ENCODE assay signal across 27 mouse cellular contexts in the genomic region with DNA sequence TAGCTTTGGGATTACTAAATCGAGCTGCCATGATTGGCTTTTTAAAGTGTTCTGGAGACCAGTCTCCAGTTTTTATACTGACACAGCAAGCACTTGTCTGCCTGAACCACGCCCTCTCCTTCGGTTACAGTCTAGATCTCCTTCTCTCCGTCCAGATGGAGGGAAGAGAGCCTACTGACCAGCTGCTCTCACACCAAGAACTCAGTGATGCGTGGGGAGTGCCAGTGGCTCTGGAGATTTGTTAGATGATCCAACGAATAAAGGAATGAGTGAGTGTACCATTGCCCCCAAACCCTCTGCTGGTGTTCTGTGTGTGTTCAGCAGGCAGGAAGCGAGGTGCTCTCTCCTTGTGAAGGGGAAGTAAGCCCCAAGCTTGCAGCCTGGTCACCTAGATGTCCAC. TPM values are rescaled to one million over a fixed set of nuclear protein-coding genes. Genes with fewer than 3 reads are reported as not detected.
DNase-seq lines count a peak whose midpoint lies in the region; ATAC-seq and TF ChIP-seq lines count a peak whose summit lies in the region.
"Had no signal": no experiment of that assay in that cellular context is flagged by ENCODE, and none has a peak within 500 bp of the region (broad histone marks: within the 10 kb centered on the region; RNA-seq: fewer than 3 reads in every experiment).

No protein-coding gene starts in this region.

- WGBS in hindbrain, embryonic 16.5 days = 62% methylated on average over 7 of the region's 7 CpGs
- WGBS in hindbrain, embryonic 11.5 days = 77% methylated on average over 7 of the region's 7 CpGs
- 64% methylated on average over 7 of the region's 7 CpGs for WGBS in midbrain, embryonic 16.5 days
- WGBS in midbrain, embryonic 10.5 days = 73% methylated on average over 7 of the region's 7 CpGs
- 53% methylated on average over 7 of the region's 7 CpGs for WGBS in hindbrain, postnatal 0 days

- TF ChIP-seq CTCF in hindbrain, postnatal 0 days (IDR thresholded peaks at IDR 0.05; ENCODE audit: low read depth) = no peak

- no peaks in the 10 kb centered on the region for H3K27me3 ChIP-seq in hindbrain, embryonic 16.5 days (replicated peaks; ENCODE audit: control insufficient read depth, insufficient read depth, low read length)
- H3K27me3 ChIP-seq in hindbrain, embryonic 11.5 days (ENCODE audit: control insufficient read depth, insufficient read depth, low read length) = no peaks in the 10 kb centered on the region
- H3K27me3 ChIP-seq in midbrain, embryonic 16.5 days (ENCODE audit: control insufficient read depth, insufficient read depth, low read depth, low read length) = no peaks in the 10 kb centered on the region
- no peaks in the 10 kb centered on the region; the same call in 1 of the 2 replicates for H3K27me3 ChIP-seq in midbrain, embryonic 10.5 days (ENCODE audit: low read depth, poor library complexity, severe bottlenecking)
- H3K27me3 ChIP-seq in hindbrain, postnatal 0 days (ENCODE audit: insufficient read depth, low read length) = no peaks in the 10 kb centered on the region
- H3K27me3 ChIP-seq: heart, embryonic 13.5 days; limb, embryonic 15.5 days; neural tube, embryonic 15.5 days had no signal

- no peak overlapping the region for H3K4me3 ChIP-seq in hindbrain, embryonic 16.5 days (ENCODE audit: low read length)
- no peak overlapping the region for H3K4me3 ChIP-seq in hindbrain, embryonic 11.5 days (ENCODE audit: low read depth, low read length)
- no peak overlapping the region for H3K4me3 ChIP-seq in midbrain, embryonic 16.5 days (ENCODE audit: low read depth, low read length)
- no peak overlapping the region for H3K4me3 ChIP-seq in midbrain, embryonic 10.5 days
- H3K4me3 ChIP-seq in hindbrain, postnatal 0 days (ENCODE audit: low read length) = no peak overlapping the region
- H3K4me3 ChIP-seq: embryonic facial prominence, embryonic 10.5 days; heart, embryonic 13.5 days; limb, embryonic 15.5 days; myocyte; neural tube, embryonic 15.5 days had no signal

- no peak overlapping the region for H3K27ac ChIP-seq in hindbrain, embryonic 16.5 days (ENCODE audit: low read depth, low read length)
- no peak overlapping the region for H3K27ac ChIP-seq in hindbrain, embryonic 11.5 days (ENCODE audit: low read depth, low read length)
- H3K27ac ChIP-seq in midbrain, embryonic 16.5 days (ENCODE audit: low read length) = no peak overlapping the region
- no peak overlapping the region for H3K27ac ChIP-seq in midbrain, embryonic 10.5 days (replicated peaks)
- no peak overlapping the region for H3K27ac ChIP-seq in hindbrain, postnatal 0 days
- H3K27ac ChIP-seq: embryonic facial prominence, embryonic 10.5 days; heart, embryonic 13.5 days; limb, embryonic 15.5 days; liver, embryonic 14.5 days; neural tube, embryonic 15.5 days had no signal

- no peak for DNase-seq in frontal cortex, postnatal 14 days (ENCODE audit: low spot score in 2 of 2)
- DNase-seq in hindbrain, embryonic 11.5 days (ENCODE audit: low spot score) = no peak
- no peak for DNase-seq in midbrain, embryonic 10.5 days (ENCODE audit: low spot score)
- DNase-seq in hindbrain, postnatal 0 days (ENCODE audit: low spot score) = peak; percentile 28
- no peak for DNase-seq in layer of hippocampus, postnatal 36 days

- no peaks in the 10 kb centered on the region; the same call in 1 of the 2 replicates for H3K4me1 ChIP-seq in hindbrain, embryonic 16.5 days (ENCODE audit: control insufficient read depth, insufficient read depth, low read depth, low read length)
- H3K4me1 ChIP-seq in hindbrain, embryonic 11.5 days (replicated peaks; ENCODE audit: control insufficient read depth, insufficient read depth, low read length) = no peaks in the 10 kb centered on the region
- H3K4me1 ChIP-seq in midbrain, embryonic 16.5 days (ENCODE audit: control insufficient read depth, insufficient read depth, low read length) = no peaks in the 10 kb centered on the region
- no peaks in the 10 kb centered on the region for H3K4me1 ChIP-seq in midbrain, embryonic 10.5 days
- H3K4me1 ChIP-seq in hindbrain, postnatal 0 days (ENCODE audit: insufficient read depth, low read length) = no peaks in the 10 kb centered on the region
- H3K4me1 ChIP-seq: embryonic facial prominence, embryonic 10.5 days; heart, embryonic 13.5 days had no signal

- H3K9ac ChIP-seq in hindbrain, embryonic 16.5 days (ENCODE audit: low read depth, low read length) = no peak overlapping the region
- no peak overlapping the region for H3K9ac ChIP-seq in hindbrain, embryonic 11.5 days (ENCODE audit: low read depth, low read length)
- H3K9ac ChIP-seq in midbrain, embryonic 16.5 days (ENCODE audit: low read depth, low read length) = no peak overlapping the region
- H3K9ac ChIP-seq in hindbrain, postnatal 0 days (replicated peaks; ENCODE audit: low read length) = no peak overlapping the region
- H3K9ac ChIP-seq: heart, embryonic 13.5 days; limb, embryonic 15.5 days; liver, embryonic 14.5 days; lung, embryonic 14.5 days; neural tube, embryonic 15.5 days had no signal

- peak; percentile 50; the same call in 1 of the 2 replicates for ATAC-seq in frontal cortex, adult (ENCODE audit: low TSS enrichment)
- 0 out of 2 replicates have a peak, but pooled peaks have one; percentile 45 for ATAC-seq in hindbrain, embryonic 16.5 days
- ATAC-seq in hindbrain, embryonic 11.5 days (ENCODE audit: low FRiP score) = no peak
- 0 out of 2 replicates have a peak, but pooled peaks have one; percentile 11 for ATAC-seq in midbrain, embryonic 16.5 days
- no peak for ATAC-seq in hindbrain, postnatal 0 days
- ATAC-seq: intestine, postnatal 0 days had no signal

- H3K9me3 ChIP-seq in hindbrain, embryonic 16.5 days (ENCODE audit: control insufficient read depth, low read length) = no peaks in the 10 kb centered on the region
- H3K9me3 ChIP-seq in hindbrain, embryonic 11.5 days (ENCODE audit: control insufficient read depth, low read length) = no peaks in the 10 kb centered on the region
- no peaks in the 10 kb centered on the region for H3K9me3 ChIP-seq in midbrain, embryonic 16.5 days (replicated peaks; ENCODE audit: control insufficient read depth, low read length, poor library complexity, severe bottlenecking)
- H3K9me3 ChIP-seq in midbrain, embryonic 10.5 days (replicated peaks) = no peaks in the 10 kb centered on the region
- no peaks in the 10 kb centered on the region for H3K9me3 ChIP-seq in hindbrain, postnatal 0 days (ENCODE audit: low read length)
- H3K9me3 ChIP-seq: embryonic facial prominence, embryonic 10.5 days; heart, embryonic 13.5 days; limb, embryonic 15.5 days; neural tube, embryonic 15.5 days had no signal

- H3K4me2 ChIP-seq in hindbrain, embryonic 16.5 days (ENCODE audit: low read length) = no peak overlapping the region
- no peak overlapping the region for H3K4me2 ChIP-seq in hindbrain, embryonic 11.5 days (replicated peaks; ENCODE audit: low read depth, low read length)
- no peak overlapping the region for H3K4me2 ChIP-seq in midbrain, embryonic 16.5 days (ENCODE audit: low read length)
- H3K4me2 ChIP-seq in hindbrain, postnatal 0 days (ENCODE audit: low read depth, low read length) = no peak overlapping the region
- H3K4me2 ChIP-seq: heart, embryonic 13.5 days; limb, embryonic 15.5 days; lung, embryonic 14.5 days; neural tube, embryonic 15.5 days had no signal

- H3K36me3 ChIP-seq in hindbrain, embryonic 16.5 days (ENCODE audit: control insufficient read depth, insufficient read depth, low read length) = no peaks in the 10 kb centered on the region
- no peaks in the 10 kb centered on the region for H3K36me3 ChIP-seq in hindbrain, embryonic 11.5 days (ENCODE audit: control insufficient read depth, insufficient read depth, low read length)
- H3K36me3 ChIP-seq in midbrain, embryonic 16.5 days (ENCODE audit: control insufficient read depth, insufficient read depth, low read length) = no peaks in the 10 kb centered on the region
- H3K36me3 ChIP-seq in midbrain, embryonic 10.5 days = no peaks in the 10 kb centered on the region
- H3K36me3 ChIP-seq in hindbrain, postnatal 0 days (ENCODE audit: insufficient read depth, low read length) = no peaks in the 10 kb centered on the region
- H3K36me3 ChIP-seq: embryonic facial prominence, embryonic 10.5 days; heart, embryonic 13.5 days; limb, embryonic 15.5 days; neural tube, embryonic 15.5 days had no signal

RNA-seq across cellular contexts. Expression of gene Lrrc30, which starts 48.0 kb away (rescaled TPM):
- polyA plus RNA-seq in hindbrain, embryonic 16.5 days (2015; fragmentation: Nextera tagmentation; extraction: Ambion mirVana) = not detected in 2 replicates
- not detected in 2 replicates for polyA plus RNA-seq in hindbrain, embryonic 11.5 days (2014; fragmentation: Nextera tagmentation; extraction: Ambion mirVana)
- not detected in 2 replicates for polyA plus RNA-seq in midbrain, embryonic 16.5 days (2015; fragmentation: Nextera tagmentation; extraction: Ambion mirVana)
- not detected in 2 replicates for polyA plus RNA-seq in midbrain, embryonic 10.5 days (2016; fragmentation: Nextera tagmentation; extraction: Ambion mirVana)
- total RNA-seq in hindbrain, postnatal 0 days (2014; rRNA removed) = not detected in 2 replicates
- not detected in 2 replicates for polyA plus RNA-seq in hindbrain, postnatal 0 days (2015; fragmentation: Nextera tagmentation; extraction: Ambion mirVana)
- total RNA-seq in layer of hippocampus, postnatal 36 days (2021) = not detected
- total RNA-seq: ES-E14; left cerebral cortex, adult 18-20 months; left cerebral cortex, postnatal 36 days; megakaryocyte, adult 5-6 weeks had no signal
- polyA plus RNA-seq: cerebellum, adult 2 months; cortical plate, adult 2 months; forebrain, embryonic 16.5 days; heart, embryonic 13.5 days; intestine, postnatal 0 days; liver, embryonic 14.5 days; lung, embryonic 14.5 days; midbrain, embryonic 14.5 days; Patski; thymus, postnatal 0 days; urinary bladder, adult 2 months had no signal

Comparison
In these comparisons a context has a peak if more than half of its experiments do, and no peak if none do; other contexts are left out.
1. ATAC-seq: peak in frontal cortex, adult (single experiment), hindbrain, embryonic 16.5 days (single experiment) and midbrain, embryonic 16.5 days (single experiment); none in hindbrain, embryonic 11.5 days (single experiment) and hindbrain, postnatal 0 days (single experiment).